Mouse (Mus musculus): Measurements from ENCODE around the gene Sag. TPM values are rescaled to one million over a fixed set of nuclear protein-coding genes. Genes with fewer than 3 reads are reported as not detected.

The Sag gene
- polyA plus RNA-seq, 1 experiment from 2014 or later: 0.49 TPM

DNA sequence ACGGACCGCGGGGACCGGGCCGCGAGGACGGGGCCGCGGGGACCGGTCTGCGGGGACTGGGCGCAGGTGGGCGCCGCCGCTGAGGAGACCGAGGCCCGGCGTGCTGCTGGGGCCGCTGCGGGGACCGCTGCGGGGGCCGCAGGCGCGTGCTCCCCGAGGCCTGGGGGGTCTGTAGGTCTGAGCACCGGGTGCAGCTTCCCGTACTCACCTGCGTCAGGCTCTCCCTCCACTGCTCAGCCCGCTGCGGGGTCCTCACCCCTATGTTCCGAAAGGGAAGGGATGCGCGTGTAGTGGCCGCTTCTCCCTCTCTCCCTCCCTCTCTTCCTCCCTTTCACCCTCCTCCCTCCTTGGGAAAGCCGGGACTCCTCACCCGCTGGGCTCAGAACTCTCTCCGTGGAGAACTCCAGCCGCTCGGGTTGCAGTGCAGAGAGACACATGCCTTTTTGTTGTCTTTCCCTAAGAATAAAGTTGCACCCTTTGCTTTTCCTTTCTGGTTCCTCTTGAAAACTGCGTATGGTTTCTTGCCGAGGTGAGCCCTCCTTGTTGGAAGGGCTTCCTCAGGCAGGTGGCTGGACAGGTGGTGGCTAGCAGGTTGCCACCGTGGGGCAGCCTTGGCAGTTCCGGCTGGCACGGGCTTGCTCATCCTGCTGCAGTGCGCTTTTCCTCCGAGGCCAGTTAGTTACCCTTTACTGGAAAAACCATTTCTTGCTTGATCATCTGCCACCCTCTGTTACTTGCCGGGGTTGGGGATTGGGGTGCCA is 50.3 kb downstream of the Sag start:
- TF ChIP-seq EP300 (IDR thresholded peaks at IDR 0.05) (no peak), CTCF (IDR thresholded peaks at IDR 0.05) (0 out of 2 replicates have a peak, but pooled peaks have one; percentile 0)
- WGBS: 2% methylated on average over 21 of the region's 48 CpGs
- ATAC-seq: peak; percentile 8

DNA sequence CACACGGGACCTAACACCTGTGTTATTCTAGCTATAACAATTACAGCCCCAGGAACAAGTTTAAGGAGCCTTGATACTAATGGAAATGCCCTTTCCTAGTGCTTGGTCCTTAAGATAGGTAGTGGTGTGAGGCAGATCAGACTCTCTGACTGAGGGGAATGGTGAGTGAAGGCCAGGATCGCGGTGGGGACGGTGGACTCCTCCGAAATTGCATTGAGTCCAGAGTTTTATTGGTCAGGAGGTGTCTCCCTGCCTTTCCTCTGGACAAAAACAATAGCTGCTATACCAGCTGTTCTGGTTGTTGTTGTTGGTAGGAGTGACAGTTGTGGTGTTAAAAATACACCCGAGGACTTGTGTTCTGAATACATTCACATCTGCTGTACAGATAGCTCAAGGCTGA is 50.9 kb downstream of the Sag start:
- no peak for TF ChIP-seq CTCF (IDR thresholded peaks at IDR 0.05)
- TF ChIP-seq EP300 (IDR thresholded peaks at IDR 0.05): no peak
- ATAC-seq (no peak), DNase-seq (ENCODE audit: low spot score) (no peak)
- 21% methylated on average over 6 of the region's 6 CpGs for WGBS
- Histone ChIP-seq H3K4me3 (ENCODE audit: low read depth, low read length) (peak overlapping the region; percentile 94), H3K4me2 (replicated peaks; ENCODE audit: low read depth, low read length) (peak overlapping the region; percentile 92), H3K27ac (ENCODE audit: low read length) (peak overlapping the region; percentile 81), H3K36me3 (ENCODE audit: insufficient read depth, low read length) (no peaks in the 10 kb centered on the region), H3K9ac (replicated peaks; ENCODE audit: low read depth) (peak overlapping the region; percentile 86), H3K27me3 (replicated peaks; ENCODE audit: insufficient read depth, low read length) (no peaks in the 10 kb centered on the region), H3K9me3 (ENCODE audit: low read length) (no peaks in the 10 kb centered on the region), H3K4me1 (ENCODE audit: insufficient read depth, low read depth, low read length) (peaks cover 20% of the 10 kb centered on the region; the same call in 1 of the 2 replicates)

More for the DNA sequence above, 50.3 kb downstream of the Sag start:
- H3K4me2 ChIP-seq (replicated peaks; ENCODE audit: low read depth, low read length): peak overlapping the region; percentile 92
- H3K4me1 ChIP-seq (ENCODE audit: insufficient read depth, low read depth, low read length): peaks cover 25% of the 10 kb centered on the region; the same call in 1 of the 2 replicates
- peak overlapping the region; percentile 81 for H3K27ac ChIP-seq (ENCODE audit: low read length)
- H3K4me3 ChIP-seq (ENCODE audit: low read depth, low read length): peak overlapping the region; percentile 94
- no peaks in the 10 kb centered on the region for H3K9me3 ChIP-seq (ENCODE audit: low read length)
- no peaks in the 10 kb centered on the region for H3K36me3 ChIP-seq (ENCODE audit: insufficient read depth, low read length)
- H3K9ac ChIP-seq (replicated peaks; ENCODE audit: low read depth): peak overlapping the region; percentile 86
- peak; percentile 42 for DNase-seq (ENCODE audit: low spot score)
- H3K27me3 ChIP-seq (replicated peaks; ENCODE audit: insufficient read depth, low read length): no peaks in the 10 kb centered on the region

DNA sequence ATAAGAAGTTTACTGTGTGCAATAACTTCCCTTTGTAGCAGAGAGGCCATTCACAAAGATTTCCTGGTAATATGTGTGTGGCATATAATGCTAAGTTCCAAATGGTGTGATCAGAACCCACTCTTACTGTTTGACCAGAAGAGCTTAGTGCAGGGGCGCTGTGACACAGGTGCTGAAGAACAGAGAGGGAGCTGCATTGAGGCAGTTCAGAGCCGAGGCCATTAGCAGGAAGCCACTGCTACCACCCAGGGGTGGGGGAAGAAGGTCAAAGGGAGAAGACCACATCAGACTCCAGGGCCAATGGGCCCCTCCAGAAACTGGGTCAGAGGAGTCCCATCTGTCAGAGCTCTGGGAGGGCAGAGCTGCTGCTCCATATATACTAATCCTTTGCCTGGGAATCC is 51.4 kb downstream of the Sag start:
- no peaks in the 10 kb centered on the region for H3K9me3 ChIP-seq (ENCODE audit: low read length)
- no peak for TF ChIP-seq EP300 (IDR thresholded peaks at IDR 0.05)
- TF ChIP-seq CTCF (IDR thresholded peaks at IDR 0.05): no peak
- 36% methylated on average over 2 of the region's 2 CpGs for WGBS
- H3K4me3 ChIP-seq (ENCODE audit: low read depth, low read length): peak overlapping the region; percentile 94
- H3K36me3 ChIP-seq (ENCODE audit: insufficient read depth, low read length): no peaks in the 10 kb centered on the region
- peaks cover 19% of the 10 kb centered on the region; the same call in 1 of the 2 replicates for H3K4me1 ChIP-seq (ENCODE audit: insufficient read depth, low read depth, low read length)
- H3K27ac ChIP-seq (ENCODE audit: low read length): peak overlapping the region; percentile 81; the same call in 1 of the 2 replicates
- no peak for DNase-seq (ENCODE audit: low spot score)
- no peak overlapping the region for H3K9ac ChIP-seq (replicated peaks; ENCODE audit: low read depth)
- H3K4me2 ChIP-seq (replicated peaks; ENCODE audit: low read depth, low read length): peak overlapping the region; percentile 92
- ATAC-seq: no peak
- H3K27me3 ChIP-seq (replicated peaks; ENCODE audit: insufficient read depth, low read length): no peaks in the 10 kb centered on the region

DNA sequence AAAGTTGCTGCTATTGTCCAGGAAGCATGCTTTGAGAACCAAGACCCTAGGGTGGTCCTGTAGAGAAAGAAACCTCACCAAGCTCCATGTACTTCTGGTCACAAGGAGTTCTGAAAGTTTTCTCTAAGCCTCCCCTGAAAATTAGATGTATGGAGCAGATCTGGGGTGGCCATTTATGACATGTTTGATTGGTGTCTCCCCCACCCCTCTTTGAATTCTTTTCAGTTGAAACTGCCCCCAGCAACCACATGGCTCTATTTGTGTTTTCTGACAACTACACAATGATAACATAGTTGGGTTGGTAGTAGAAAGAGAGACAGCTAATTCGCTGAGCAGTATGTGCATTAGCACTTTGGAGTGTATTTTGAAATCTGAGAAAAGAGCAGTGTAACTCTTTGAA is 52.0 kb downstream of the Sag start:
- H3K4me2 ChIP-seq (replicated peaks; ENCODE audit: low read depth, low read length): no peak overlapping the region
- TF ChIP-seq EP300 (IDR thresholded peaks at IDR 0.05) (no peak), CTCF (IDR thresholded peaks at IDR 0.05) (no peak)
- H3K9me3 ChIP-seq (ENCODE audit: low read length): no peaks in the 10 kb centered on the region
- H3K4me1 ChIP-seq (ENCODE audit: insufficient read depth, low read depth, low read length): peaks cover 21% of the 10 kb centered on the region; the same call in 1 of the 2 replicates
- H3K27ac ChIP-seq (ENCODE audit: low read length): no peak overlapping the region
- DNase-seq (ENCODE audit: low spot score): no peak
- no peaks in the 10 kb centered on the region for H3K36me3 ChIP-seq (ENCODE audit: insufficient read depth, low read length)
- H3K4me3 ChIP-seq (ENCODE audit: low read depth, low read length): no peak overlapping the region
- no peak overlapping the region for H3K9ac ChIP-seq (replicated peaks; ENCODE audit: low read depth)
- WGBS: 59% methylated on average over 1 of the region's 1 CpGs
- ATAC-seq: no peak
- no peaks in the 10 kb centered on the region for H3K27me3 ChIP-seq (replicated peaks; ENCODE audit: insufficient read depth, low read length)

DNA sequence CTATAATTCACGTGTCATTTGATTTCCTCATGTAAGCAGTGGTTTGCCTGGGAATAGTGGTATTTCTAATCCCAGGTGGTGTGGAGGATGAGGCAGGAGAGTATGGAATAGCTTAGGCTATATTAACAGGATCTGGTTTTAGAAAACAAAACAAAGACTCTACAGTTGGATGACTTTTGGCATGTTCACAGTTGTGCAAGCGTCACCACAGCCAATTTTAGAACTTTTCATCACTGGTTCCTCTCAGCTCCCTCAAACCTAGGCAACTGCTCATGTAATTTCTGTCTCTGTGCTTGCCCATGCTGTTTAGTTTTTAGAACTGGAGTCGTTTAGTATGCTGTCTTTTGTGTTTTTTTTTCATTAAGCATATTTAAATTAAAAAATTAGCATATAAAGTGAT is 53.3 kb downstream of the Sag start:
- Histone ChIP-seq H3K36me3 (ENCODE audit: insufficient read depth, low read length) (no peaks in the 10 kb centered on the region), H3K9me3 (ENCODE audit: low read length) (no peaks in the 10 kb centered on the region), H3K27ac (ENCODE audit: low read length) (no peak overlapping the region), H3K27me3 (replicated peaks; ENCODE audit: insufficient read depth, low read length) (no peaks in the 10 kb centered on the region), H3K4me3 (ENCODE audit: low read depth, low read length) (no peak overlapping the region), H3K4me2 (replicated peaks; ENCODE audit: low read depth, low read length) (no peak overlapping the region), H3K9ac (replicated peaks; ENCODE audit: low read depth) (no peak overlapping the region), H3K4me1 (ENCODE audit: insufficient read depth, low read depth, low read length) (peaks cover 21% of the 10 kb centered on the region; the same call in 1 of the 2 replicates)
- WGBS: 66% methylated on average over 3 of the region's 3 CpGs
- DNase-seq (ENCODE audit: low spot score) (peak; percentile 47), ATAC-seq (no peak)
- no peak for TF ChIP-seq CTCF (IDR thresholded peaks at IDR 0.05)
- no peak for TF ChIP-seq EP300 (IDR thresholded peaks at IDR 0.05)

GRCm38 (mm10) chr1:87858031-87858430 is 54.6 kb downstream of the Sag start:
- H3K27ac ChIP-seq (ENCODE audit: low read length): no peak overlapping the region
- DNase-seq (ENCODE audit: low spot score): no peak
- no peaks in the 10 kb centered on the region for H3K27me3 ChIP-seq (replicated peaks; ENCODE audit: insufficient read depth, low read length)
- ATAC-seq: no peak
- no peak for TF ChIP-seq CTCF (IDR thresholded peaks at IDR 0.05)
- no peak for TF ChIP-seq EP300 (IDR thresholded peaks at IDR 0.05)
- no peak overlapping the region for H3K9ac ChIP-seq (replicated peaks; ENCODE audit: low read depth)
- no peaks in the 10 kb centered on the region for H3K36me3 ChIP-seq (ENCODE audit: insufficient read depth, low read length)
- WGBS: 52% methylated on average over 1 of the region's 1 CpGs
- no peaks in the 10 kb centered on the region for H3K9me3 ChIP-seq (ENCODE audit: low read length)
- H3K4me1 ChIP-seq (ENCODE audit: insufficient read depth, low read depth, low read length): peaks cover 16% of the 10 kb centered on the region; the same call in 1 of the 2 replicates
- H3K4me3 ChIP-seq (ENCODE audit: low read depth, low read length): no peak overlapping the region
- H3K4me2 ChIP-seq (replicated peaks; ENCODE audit: low read depth, low read length): no peak overlapping the region

All from lung, postnatal 0 days (tissue).